Mouse (Mus musculus): ENCODE data around the gene Mib2. TPM values are rescaled to one million over a fixed set of nuclear protein-coding genes. Genes with fewer than 3 reads are reported as not detected.
"Not testable (repeated sequence)": the region's sequence is repeated elsewhere in the genome, so short reads cannot be mapped to it uniquely, and the experiment has no call there.

Gene Mib2
- total RNA-seq, 2 experiments from 2014 or later, result 86.7 to 87.7 TPM

GRCm38 (mm10) chr4:155675991-155676390 lies 7.0 kb upstream of the Mib2 start:
- no peak for DNase-seq (ENCODE audit: low spot score in 2 of 2)

GRCm38 (mm10) chr4:155672082-155672481 lies 3.1 kb upstream of the Mib2 start:
- DNase-seq (ENCODE audit: low spot score in 2 of 2), result no peak

- not testable (repeated sequence) for DNase-seq (ENCODE audit: low spot score in 2 of 2)
Measured at GRCm38 (mm10) chr4:155670236-155670635, 1.2 kb upstream of the Mib2 start.

GRCm38 (mm10) chr4:155669598-155670075 lies 639 bp upstream of the Mib2 start:
- DNase-seq (ENCODE audit: low spot score in 2 of 2), result no peak

GRCm38 (mm10) chr4:155666903-155667302 lies 2.1 kb downstream of the Mib2 start:
- no peak for DNase-seq (ENCODE audit: low spot score in 2 of 2)

GRCm38 (mm10) chr4:155660641-155661040 lies 8.4 kb downstream of the Mib2 start:
- no peak for DNase-seq (ENCODE audit: low spot score in 2 of 2)

GRCm38 (mm10) chr4:155658961-155659360 lies 10.0 kb downstream of the Mib2 start:
- no peak for DNase-seq (ENCODE audit: low spot score in 2 of 2)

GRCm38 (mm10) chr4:155656214-155656751 lies 12.7 kb downstream of the Mib2 start:
- no peak for DNase-seq (ENCODE audit: low spot score in 2 of 2)

GRCm38 (mm10) chr4:155654456-155655298 lies 14.3 kb downstream of the Mib2 start:
- no peak for DNase-seq (ENCODE audit: low spot score in 2 of 2)

- DNase-seq (ENCODE audit: low spot score in 2 of 2), result no peak
Measured at GRCm38 (mm10) chr4:155654183-155654455, 14.9 kb downstream of the Mib2 start.

GRCm38 (mm10) chr4:155653451-155654182 lies 15.4 kb downstream of the Mib2 start:
- no peak for DNase-seq (ENCODE audit: low spot score in 2 of 2)

GRCm38 (mm10) chr4:155653086-155653450 lies 15.9 kb downstream of the Mib2 start, which contains the start of gene Mmp23:
Gene Mmp23, minus strand, starts transcription at chr4:155653384.
- peak in 1 of 2 experiments; percentile 26 for DNase-seq (ENCODE audit: low spot score in 2 of 2)

- DNase-seq (ENCODE audit: low spot score in 2 of 2), result peak in 1 of 2 experiments; percentile 50
Measured at GRCm38 (mm10) chr4:155652283-155653085, 16.5 kb downstream of the Mib2 start.

- no peak for DNase-seq (ENCODE audit: low spot score in 2 of 2)
Measured at GRCm38 (mm10) chr4:155651553-155652269, 17.3 kb downstream of the Mib2 start.

GRCm38 (mm10) chr4:155649355-155649754 lies 19.6 kb downstream of the Mib2 start:
- no peak for DNase-seq (ENCODE audit: low spot score in 2 of 2)

- no peak for DNase-seq (ENCODE audit: low spot score in 2 of 2)
Measured at GRCm38 (mm10) chr4:155645721-155646120, 23.3 kb downstream of the Mib2 start.

- DNase-seq (ENCODE audit: low spot score in 2 of 2), result not testable (repeated sequence)
Measured at GRCm38 (mm10) chr4:155645308-155645707, 23.7 kb downstream of the Mib2 start, which contains the start of gene Gm10563. Gene Gm10563, minus strand, starts transcription at chr4:155645408.

- DNase-seq (ENCODE audit: low spot score in 2 of 2), result no peak
Measured at GRCm38 (mm10) chr4:155643531-155643930, 25.5 kb downstream of the Mib2 start.

GRCm38 (mm10) chr4:155635766-155636499 lies 33.1 kb downstream of the Mib2 start:
- DNase-seq (ENCODE audit: low spot score in 2 of 2), result no peak

GRCm38 (mm10) chr4:155630267-155630666 lies 38.7 kb downstream of the Mib2 start:
- no peak for DNase-seq (ENCODE audit: low spot score in 2 of 2)
